Mouse (Mus musculus) right cerebral cortex, postnatal 14 days (tissue): ENCODE measurements around the gene Pam16.

Experiments used
- DNase-seq: peaks from one replicate; pipeline ENCODE4 v3.0.0; 2022

The Pam16 gene

GRCm38 (mm10) chr16:4624481-4625110, at the start of gene Pam16:
TSS of gene Pam16 (minus strand) at chr16:4624988.
- DNase-seq = peak; percentile 93

- DNase-seq = no peak
These were observed 49.3 kb upstream of the Pam16 start for GRCm38 (mm10) chr16:4674091-4674490.

- no peak for DNase-seq
These were observed 45.5 kb upstream of the Pam16 start for GRCm38 (mm10) chr16:4670317-4670716.

- DNase-seq = peak; percentile 93
These were observed 42.5 kb upstream of the Pam16 start for GRCm38 (mm10) chr16:4667190-4667808.

- no peak for DNase-seq
These were observed 40.9 kb upstream of the Pam16 start for GRCm38 (mm10) chr16:4665726-4666125.

- DNase-seq = no peak
These were observed 39.0 kb upstream of the Pam16 start for GRCm38 (mm10) chr16:4663806-4664205.

GRCm38 (mm10) chr16:4661605-4662004, 36.8 kb upstream of the Pam16 start:
- DNase-seq = no peak

GRCm38 (mm10) chr16:4659326-4659725, 34.5 kb upstream of the Pam16 start:
- no peak for DNase-seq

GRCm38 (mm10) chr16:4658781-4659245, 34.0 kb upstream of the Pam16 start:
- no peak for DNase-seq

- DNase-seq = no peak
These were observed 31.8 kb upstream of the Pam16 start for GRCm38 (mm10) chr16:4656571-4657081.

- no peak for DNase-seq
These were observed 31.2 kb upstream of the Pam16 start for GRCm38 (mm10) chr16:4655764-4656570.

GRCm38 (mm10) chr16:4655251-4655734, 30.5 kb upstream of the Pam16 start:
- peak; percentile 39 for DNase-seq

GRCm38 (mm10) chr16:4654706-4655105, 29.9 kb upstream of the Pam16 start:
- DNase-seq = no peak

GRCm38 (mm10) chr16:4652707-4653416, 28.1 kb upstream of the Pam16 start:
- no peak for DNase-seq

GRCm38 (mm10) chr16:4651624-4652023, 26.8 kb upstream of the Pam16 start:
- DNase-seq = no peak

GRCm38 (mm10) chr16:4651081-4651480, 26.3 kb upstream of the Pam16 start:
- DNase-seq = no peak

- no peak for DNase-seq
These were observed 25.4 kb upstream of the Pam16 start for GRCm38 (mm10) chr16:4650161-4650560.

GRCm38 (mm10) chr16:4649692-4650091, 24.9 kb upstream of the Pam16 start:
- no peak for DNase-seq

- DNase-seq = no peak
These were observed 24.4 kb upstream of the Pam16 start for GRCm38 (mm10) chr16:4649211-4649610.

GRCm38 (mm10) chr16:4648416-4649023, 23.7 kb upstream of the Pam16 start:
- DNase-seq = no peak

- no peak for DNase-seq
These were observed 22.9 kb upstream of the Pam16 start for GRCm38 (mm10) chr16:4647651-4648141.

- DNase-seq = no peak
These were observed 22.0 kb upstream of the Pam16 start for GRCm38 (mm10) chr16:4646831-4647230.
